Mouse (Mus musculus) embryonic fibroblast, embryonic 13.5 days (primary cell): ENCODE measurements around the gene Gm49318.

Experiments used
- CTCF ChIP-seq: IDR thresholded peaks from 2 replicates; pipeline ENCODE4 v1.5.1; 2011; ENCODE audit warnings: mild to moderate bottlenecking, control low read depth, low read length, moderate library complexity, borderline replicate concordance; ENCODE audit not compliant: insufficient read depth
- POLR2A ChIP-seq: IDR thresholded peaks from 2 replicates; pipeline ENCODE4 v1.6.1; 2011; ENCODE audit warnings: low read depth, mild to moderate bottlenecking, control low read depth, low read length, moderate library complexity

DNA sequence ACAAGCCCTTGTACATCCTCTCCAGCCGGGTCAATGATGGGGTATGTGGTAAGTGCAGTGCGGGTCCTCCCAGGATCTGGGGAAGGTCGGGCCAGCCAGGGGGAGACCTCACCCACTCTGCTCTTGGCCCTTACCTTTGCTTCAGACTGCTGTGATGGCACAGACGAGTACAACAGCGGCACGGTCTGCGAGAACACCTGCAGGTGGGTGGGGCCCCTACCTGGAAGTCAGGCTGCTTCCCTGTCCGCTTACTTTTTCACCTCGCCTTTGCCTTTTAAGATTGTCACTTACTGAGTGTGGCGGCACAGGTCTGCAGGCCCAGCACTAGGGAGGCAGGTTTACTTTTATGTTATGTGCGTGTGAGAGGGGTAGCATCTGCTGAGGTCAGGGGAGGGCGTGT is 66.5 kb downstream of the Gm49318 start:
- TF ChIP-seq POLR2A (no peak), CTCF (no peak)
